Mouse (Mus musculus): ENCODE data around the gene Thoc6. TPM values are rescaled to one million over a fixed set of nuclear protein-coding genes. Genes with fewer than 3 reads are reported as not detected.

The Thoc6 gene
- polyA plus RNA-seq, 1 experiment from 2014 or later: 42.2 TPM

GRCm38 (mm10) chr17:23661526-23661925 is 12.2 kb downstream of the Thoc6 start:
- Histone ChIP-seq H3K4me1 (peaks cover 19% of the 10 kb centered on the region), H3K4me2 (replicated peaks) (0 out of 2 replicates have a peak overlapping the region, but pooled peaks have one; percentile 39), H3K4me3 (replicated peaks) (no peak overlapping the region), H3K27ac (replicated peaks) (no peak overlapping the region), H3K9ac (no peak overlapping the region), H3K27me3 (peaks cover 36% of the 10 kb centered on the region), H3K9me3 (replicated peaks) (no peaks in the 10 kb centered on the region), H3K36me3 (peaks cover 4% of the 10 kb centered on the region)
- 1% methylated on average over 9 of the region's 9 CpGs for WGBS
- ATAC-seq (ENCODE audit: insufficient number of reproducible peaks, low FRiP score, low TSS enrichment, low read depth): no peak

- no peaks in the 10 kb centered on the region for H3K36me3 ChIP-seq
- peak overlapping the region; percentile 32 for H3K4me3 ChIP-seq (replicated peaks)
- H3K9ac ChIP-seq: no peak overlapping the region
- no peaks in the 10 kb centered on the region for H3K9me3 ChIP-seq (replicated peaks)
- peak overlapping the region; percentile 25; the same call in 1 of the 2 replicates for H3K27ac ChIP-seq (replicated peaks)
- 2% methylated on average over 14 of the region's 14 CpGs for WGBS
- peaks cover 36% of the 10 kb centered on the region for H3K27me3 ChIP-seq
- peaks cover 19% of the 10 kb centered on the region for H3K4me1 ChIP-seq
- H3K4me2 ChIP-seq (replicated peaks): peak overlapping the region; percentile 39
- ATAC-seq (ENCODE audit: insufficient number of reproducible peaks, low FRiP score, low TSS enrichment, low read depth): no peak
These were observed 12.8 kb downstream of the Thoc6 start for GRCm38 (mm10) chr17:23660876-23661200.

GRCm38 (mm10) chr17:23660117-23660875 is 13.4 kb downstream of the Thoc6 start, which contains the start of gene Bicdl2:
TSS of gene Bicdl2 (plus strand) at chr17:23660506.
- 4% methylated on average over 27 of the region's 27 CpGs for WGBS
- H3K36me3 ChIP-seq: no peaks in the 10 kb centered on the region
- no peaks in the 10 kb centered on the region for H3K9me3 ChIP-seq (replicated peaks)
- ATAC-seq (ENCODE audit: insufficient number of reproducible peaks, low FRiP score, low TSS enrichment, low read depth): 0 out of 2 replicates have a peak, but pooled peaks have one; percentile 45
- H3K27me3 ChIP-seq: peaks cover 36% of the 10 kb centered on the region
- H3K9ac ChIP-seq: no peak within 1 kb of the TSS
- peak within 1 kb of the TSS; percentile 39 for H3K4me2 ChIP-seq (replicated peaks)
- H3K27ac ChIP-seq (replicated peaks): peak within 1 kb of the TSS; percentile 25; the same call in 1 of the 2 replicates
- peak within 1 kb of the TSS; percentile 32 for H3K4me3 ChIP-seq (replicated peaks)
- H3K4me1 ChIP-seq: peaks cover 19% of the 10 kb centered on the region

- H3K36me3 ChIP-seq: no peaks in the 10 kb centered on the region
- WGBS: 76% methylated on average over 3 of the region's 3 CpGs
- H3K27me3 ChIP-seq: peaks cover 36% of the 10 kb centered on the region
- no peak overlapping the region for H3K9ac ChIP-seq
- ATAC-seq (ENCODE audit: insufficient number of reproducible peaks, low FRiP score, low TSS enrichment, low read depth): no peak
- no peaks in the 10 kb centered on the region for H3K9me3 ChIP-seq (replicated peaks)
- H3K4me3 ChIP-seq (replicated peaks): no peak overlapping the region
- H3K4me1 ChIP-seq: peaks cover 13% of the 10 kb centered on the region; the same call in 1 of the 2 replicates
- H3K27ac ChIP-seq (replicated peaks): no peak overlapping the region
- H3K4me2 ChIP-seq (replicated peaks): no peak overlapping the region
These were observed 15.2 kb downstream of the Thoc6 start for GRCm38 (mm10) chr17:23658450-23658849.

- no peaks in the 10 kb centered on the region for H3K4me1 ChIP-seq
- ATAC-seq (ENCODE audit: insufficient number of reproducible peaks, low FRiP score, low TSS enrichment, low read depth): no peak
- H3K27me3 ChIP-seq: peaks cover under 1% of the 10 kb centered on the region
- no peaks in the 10 kb centered on the region for H3K36me3 ChIP-seq
- H3K9ac ChIP-seq: no peak overlapping the region
- WGBS: 43% methylated on average over 2 of the region's 2 CpGs
- H3K9me3 ChIP-seq (replicated peaks): no peaks in the 10 kb centered on the region
- no peak overlapping the region for H3K4me2 ChIP-seq (replicated peaks)
- H3K27ac ChIP-seq (replicated peaks): no peak overlapping the region
- H3K4me3 ChIP-seq (replicated peaks): no peak overlapping the region
These were observed 19.3 kb downstream of the Thoc6 start for GRCm38 (mm10) chr17:23654410-23654809.

GRCm38 (mm10) chr17:23654001-23654400 is 19.7 kb downstream of the Thoc6 start:
- Histone ChIP-seq H3K4me1 (no peaks in the 10 kb centered on the region), H3K4me3 (replicated peaks) (no peak overlapping the region), H3K27me3 (no peaks in the 10 kb centered on the region; the same call in 1 of the 2 replicates), H3K9me3 (replicated peaks) (no peaks in the 10 kb centered on the region), H3K9ac (no peak overlapping the region), H3K36me3 (no peaks in the 10 kb centered on the region), H3K4me2 (replicated peaks) (no peak overlapping the region), H3K27ac (replicated peaks) (no peak overlapping the region)
- ATAC-seq (ENCODE audit: insufficient number of reproducible peaks, low FRiP score, low TSS enrichment, low read depth): no peak
- WGBS: 49% methylated on average over 6 of the region's 6 CpGs

GRCm38 (mm10) chr17:23653324-23653723 is 20.4 kb downstream of the Thoc6 start:
- 75% methylated on average over 2 of the region's 2 CpGs for WGBS
- ATAC-seq (ENCODE audit: insufficient number of reproducible peaks, low FRiP score, low TSS enrichment, low read depth): no peak

GRCm38 (mm10) chr17:23651363-23651762 is 22.3 kb downstream of the Thoc6 start:
- Histone ChIP-seq H3K9ac (no peak overlapping the region), H3K27me3 (peaks cover 8% of the 10 kb centered on the region; the same call in 1 of the 2 replicates), H3K9me3 (replicated peaks) (no peaks in the 10 kb centered on the region), H3K27ac (replicated peaks) (no peak overlapping the region), H3K4me3 (replicated peaks) (no peak overlapping the region), H3K36me3 (no peaks in the 10 kb centered on the region), H3K4me2 (replicated peaks) (no peak overlapping the region), H3K4me1 (no peaks in the 10 kb centered on the region)
- ATAC-seq (ENCODE audit: insufficient number of reproducible peaks, low FRiP score, low TSS enrichment, low read depth): no peak
- 74% methylated on average over 6 of the region's 6 CpGs for WGBS

More at GRCm38 (mm10) chr17:23653324-23653723, 20.4 kb downstream of the Thoc6 start:
- no peaks in the 10 kb centered on the region for H3K9me3 ChIP-seq (replicated peaks)
- H3K36me3 ChIP-seq: no peaks in the 10 kb centered on the region
- no peaks in the 10 kb centered on the region for H3K4me1 ChIP-seq
- no peak overlapping the region for H3K27ac ChIP-seq (replicated peaks)
- H3K4me2 ChIP-seq (replicated peaks): no peak overlapping the region
- H3K4me3 ChIP-seq (replicated peaks): no peak overlapping the region
- no peaks in the 10 kb centered on the region; the same call in 1 of the 2 replicates for H3K27me3 ChIP-seq
- no peak overlapping the region for H3K9ac ChIP-seq

GRCm38 (mm10) chr17:23645894-23646293 is 27.8 kb downstream of the Thoc6 start:
- no peaks in the 10 kb centered on the region for H3K36me3 ChIP-seq
- no peak for ATAC-seq (ENCODE audit: insufficient number of reproducible peaks, low FRiP score, low TSS enrichment, low read depth)
- peaks cover 13% of the 10 kb centered on the region for H3K4me1 ChIP-seq
- WGBS: 31% methylated on average over 10 of the region's 10 CpGs
- H3K27me3 ChIP-seq: peaks cover 35% of the 10 kb centered on the region
- 0 out of 2 replicates have a peak, but pooled peaks cover 4% of the 10 kb centered on the region for H3K9me3 ChIP-seq (replicated peaks)
- H3K4me3 ChIP-seq (replicated peaks): no peak overlapping the region
- no peak overlapping the region for H3K9ac ChIP-seq
- no peak overlapping the region for H3K27ac ChIP-seq (replicated peaks)
- H3K4me2 ChIP-seq (replicated peaks): no peak overlapping the region

- Histone ChIP-seq H3K9me3 (replicated peaks) (0 out of 2 replicates have a peak, but pooled peaks cover 4% of the 10 kb centered on the region), H3K27ac (replicated peaks) (no peak within 1 kb of the TSS), H3K27me3 (peaks cover 35% of the 10 kb centered on the region), H3K4me2 (replicated peaks) (peak within 1 kb of the TSS; percentile 82), H3K9ac (peak within 1 kb of the TSS; percentile 10), H3K4me3 (replicated peaks) (peak within 1 kb of the TSS; percentile 46), H3K4me1 (peaks cover 13% of the 10 kb centered on the region), H3K36me3 (no peaks in the 10 kb centered on the region)
- 0 out of 2 replicates have a peak, but pooled peaks have one; percentile 13 for ATAC-seq (ENCODE audit: insufficient number of reproducible peaks, low FRiP score, low TSS enrichment, low read depth)
- WGBS: 1% methylated on average over 58 of the region's 58 CpGs
These were observed 28.8 kb downstream of the Thoc6 start, which contains the start of gene Mmp25 for GRCm38 (mm10) chr17:23644613-23645495. TSS of gene Mmp25 (minus strand) at chr17:23645277.

- no peak overlapping the region for H3K9ac ChIP-seq
- H3K4me2 ChIP-seq (replicated peaks): no peak overlapping the region
- no peak overlapping the region for H3K27ac ChIP-seq (replicated peaks)
- WGBS: 74% methylated on average over 8 of the region's 8 CpGs
- peaks cover 8% of the 10 kb centered on the region; the same call in 1 of the 2 replicates for H3K4me1 ChIP-seq
- H3K36me3 ChIP-seq: no peaks in the 10 kb centered on the region
- no peaks in the 10 kb centered on the region for H3K9me3 ChIP-seq (replicated peaks)
- H3K27me3 ChIP-seq: no peaks in the 10 kb centered on the region
- ATAC-seq (ENCODE audit: insufficient number of reproducible peaks, low FRiP score, low TSS enrichment, low read depth): no peak
- no peak overlapping the region for H3K4me3 ChIP-seq (replicated peaks)
These were observed 42.4 kb downstream of the Thoc6 start for GRCm38 (mm10) chr17:23631241-23631640.

Measured in embryonic facial prominence, embryonic 15.5 days (tissue).